Mouse (Mus musculus): ENCODE data around the gene Dennd6b. TPM values are rescaled to one million over a fixed set of nuclear protein-coding genes. Genes with fewer than 3 reads are reported as not detected.

Dennd6b gene
- total and polyA plus RNA-seq, 2 experiments from 2014 or later, result 53.3 to 89.6 TPM

GRCm38 (mm10) chr15:89181561-89182270, 14.6 kb downstream of the Dennd6b start:
- peaks cover 16% of the 10 kb centered on the region for H3K36me3 ChIP-seq (ENCODE audit: insufficient read depth)
- ATAC-seq (no peak), DNase-seq (no peak)
- peak overlapping the region; percentile 86 for H3K4me2 ChIP-seq (ENCODE audit: low read depth)
- H3K4me1 ChIP-seq (ENCODE audit: insufficient read depth), result peaks cover 30% of the 10 kb centered on the region
- 68% methylated on average over 10 of the region's 10 CpGs for WGBS
- no peak overlapping the region for H3K4me3 ChIP-seq (ENCODE audit: low read depth, low read length)
- peak; percentile 51 for TF ChIP-seq CTCF (IDR thresholded peaks at IDR 0.05; ENCODE audit: low read depth)
- no peaks in the 10 kb centered on the region for H3K9me3 ChIP-seq (ENCODE audit: low read length)
- H3K9ac ChIP-seq, result no peak overlapping the region
- H3K27me3 ChIP-seq (ENCODE audit: insufficient read depth, low read length), result no peaks in the 10 kb centered on the region
- peak overlapping the region; percentile 90; the same call in 1 of the 2 replicates for H3K27ac ChIP-seq (ENCODE audit: low read depth, low read length)

- no peaks in the 10 kb centered on the region for H3K9me3 ChIP-seq (ENCODE audit: low read length)
- DNase-seq (peak; percentile 92), ATAC-seq (peak; percentile 90)
- peaks cover 31% of the 10 kb centered on the region for H3K4me1 ChIP-seq (ENCODE audit: insufficient read depth)
- no peaks in the 10 kb centered on the region for H3K27me3 ChIP-seq (ENCODE audit: insufficient read depth, low read length)
- peaks cover 7% of the 10 kb centered on the region; the same call in 1 of the 2 replicates for H3K36me3 ChIP-seq (ENCODE audit: insufficient read depth)
- H3K4me2 ChIP-seq (ENCODE audit: low read depth), result peak within 1 kb of the TSS; percentile 86
- H3K27ac ChIP-seq (ENCODE audit: low read depth, low read length), result peak within 1 kb of the TSS; percentile 90
- peak within 1 kb of the TSS; percentile 51 for H3K4me3 ChIP-seq (ENCODE audit: low read depth, low read length)
- peak within 1 kb of the TSS; percentile 80 for H3K9ac ChIP-seq
- TF ChIP-seq CTCF (IDR thresholded peaks at IDR 0.05; ENCODE audit: low read depth), result no peak; the same call in 1 of the 2 replicates
- 2% methylated on average over 61 of the region's 72 CpGs for WGBS
These were observed 15.6 kb downstream of the Dennd6b start, which contains the start of gene Plxnb2 for GRCm38 (mm10) chr15:89180571-89181229. Plxnb2 (minus strand) TSS chr15:89180788.

DNA sequence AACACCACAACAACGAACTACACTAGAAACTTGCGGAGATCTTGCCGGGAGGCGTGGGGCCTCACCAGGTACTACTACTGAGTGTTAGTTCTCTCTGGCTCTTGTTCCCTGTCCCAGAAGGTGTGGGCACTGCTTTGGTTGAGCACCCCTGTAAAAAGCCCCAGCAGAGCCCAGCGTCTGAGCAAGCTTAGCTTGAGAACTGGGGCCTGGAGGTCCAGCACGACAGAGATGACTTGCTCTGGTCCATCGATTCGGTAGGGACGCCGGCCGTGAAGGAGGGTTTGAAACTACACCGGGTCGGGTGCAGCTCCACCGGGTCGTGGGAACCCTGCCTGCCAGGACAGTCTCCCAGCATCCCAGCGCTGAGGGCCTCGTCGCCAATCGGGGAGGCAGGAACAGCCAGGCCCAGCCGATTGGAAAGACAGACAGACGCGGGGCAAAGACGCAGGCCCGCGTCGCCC, 16.2 kb downstream of the Dennd6b start:
- peak overlapping the region; percentile 51 for H3K4me3 ChIP-seq (ENCODE audit: low read depth, low read length)
- H3K4me1 ChIP-seq (ENCODE audit: insufficient read depth), result peaks cover 31% of the 10 kb centered on the region
- H3K27me3 ChIP-seq (ENCODE audit: insufficient read depth, low read length), result no peaks in the 10 kb centered on the region
- peak overlapping the region; percentile 90 for H3K27ac ChIP-seq (ENCODE audit: low read depth, low read length)
- WGBS, result under 1% methylated on average over 26 of the region's 26 CpGs
- peak overlapping the region; percentile 80 for H3K9ac ChIP-seq
- H3K36me3 ChIP-seq (ENCODE audit: insufficient read depth), result peaks cover 4% of the 10 kb centered on the region; the same call in 1 of the 2 replicates
- peak overlapping the region; percentile 86 for H3K4me2 ChIP-seq (ENCODE audit: low read depth)
- ATAC-seq (no peak), DNase-seq (peak; percentile 54)
- H3K9me3 ChIP-seq (ENCODE audit: low read length), result no peaks in the 10 kb centered on the region
- no peak for TF ChIP-seq CTCF (IDR thresholded peaks at IDR 0.05; ENCODE audit: low read depth)

DNA sequence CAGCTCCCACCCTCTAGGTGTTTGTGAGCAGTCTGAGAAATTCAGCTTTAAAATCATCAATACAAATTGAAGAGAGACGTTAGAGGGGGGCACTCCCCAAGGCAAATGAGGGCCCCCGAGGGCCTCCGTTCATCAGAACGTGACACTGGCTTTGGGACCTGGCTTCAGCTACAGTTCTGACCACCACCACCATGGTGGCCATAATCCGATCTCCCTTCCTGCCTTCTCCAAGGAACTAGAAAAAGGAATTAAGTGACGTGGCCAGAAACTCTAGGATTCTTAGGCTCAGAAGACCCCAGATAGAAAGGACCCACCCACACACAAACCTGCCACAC, 16.7 kb downstream of the Dennd6b start:
- Histone ChIP-seq H3K9ac (peak overlapping the region; percentile 80), H3K36me3 (ENCODE audit: insufficient read depth) (peaks cover 4% of the 10 kb centered on the region; the same call in 1 of the 2 replicates), H3K4me3 (ENCODE audit: low read depth, low read length) (peak overlapping the region; percentile 51), H3K9me3 (ENCODE audit: low read length) (no peaks in the 10 kb centered on the region), H3K27ac (ENCODE audit: low read depth, low read length) (peak overlapping the region; percentile 90), H3K4me1 (ENCODE audit: insufficient read depth) (peaks cover 31% of the 10 kb centered on the region), H3K4me2 (ENCODE audit: low read depth) (peak overlapping the region; percentile 86), H3K27me3 (ENCODE audit: insufficient read depth, low read length) (no peaks in the 10 kb centered on the region)
- WGBS, result 2% methylated on average over 6 of the region's 6 CpGs
- TF ChIP-seq CTCF (IDR thresholded peaks at IDR 0.05; ENCODE audit: low read depth), result no peak
- ATAC-seq, result no peak
- no peak for DNase-seq

- Histone ChIP-seq H3K9me3 (ENCODE audit: low read length) (no peaks in the 10 kb centered on the region), H3K36me3 (ENCODE audit: insufficient read depth) (peaks cover 4% of the 10 kb centered on the region; the same call in 1 of the 2 replicates), H3K27me3 (ENCODE audit: insufficient read depth, low read length) (no peaks in the 10 kb centered on the region), H3K4me2 (ENCODE audit: low read depth) (peak overlapping the region; percentile 86), H3K4me3 (ENCODE audit: low read depth, low read length) (peak overlapping the region; percentile 51), H3K4me1 (ENCODE audit: insufficient read depth) (peaks cover 35% of the 10 kb centered on the region), H3K27ac (ENCODE audit: low read depth, low read length) (peak overlapping the region; percentile 90), H3K9ac (peak overlapping the region; percentile 80)
- no peak for TF ChIP-seq CTCF (IDR thresholded peaks at IDR 0.05; ENCODE audit: low read depth)
- DNase-seq (no peak), ATAC-seq (no peak)
- WGBS, result 5% methylated on average over 16 of the region's 16 CpGs
These were observed 17.2 kb downstream of the Dennd6b start for GRCm38 (mm10) chr15:89178954-89179629.

DNA sequence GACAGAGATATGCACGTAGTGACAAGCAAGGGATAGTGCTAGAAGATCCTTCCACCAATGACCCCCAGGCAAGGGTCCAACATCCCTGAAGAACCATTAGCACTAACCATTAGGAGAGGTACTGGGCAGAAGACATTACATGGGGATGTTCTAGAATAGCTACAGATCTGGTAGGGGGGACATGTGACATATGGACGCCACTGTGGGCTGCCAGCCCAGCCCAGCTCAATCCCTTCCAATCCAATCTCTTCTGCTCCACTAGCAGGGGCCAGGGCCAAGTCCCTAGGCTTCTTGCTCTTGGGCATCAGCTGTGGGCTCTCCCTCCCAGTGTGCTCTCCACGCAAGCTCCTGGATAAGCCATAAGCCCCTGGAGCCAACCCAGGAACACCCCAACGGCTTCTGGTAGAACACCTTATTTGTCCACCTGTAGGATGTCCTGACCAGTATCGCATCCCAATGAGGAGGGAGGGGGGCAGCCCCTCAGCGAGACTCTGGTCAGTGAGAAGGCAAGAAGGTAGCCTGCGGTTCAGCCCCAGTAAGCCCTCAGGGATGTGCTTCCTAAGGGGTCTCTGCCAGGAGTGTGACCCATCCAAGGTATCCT, 17.9 kb downstream of the Dennd6b start:
- H3K9me3 ChIP-seq (ENCODE audit: low read length), result no peaks in the 10 kb centered on the region
- peaks cover 41% of the 10 kb centered on the region for H3K4me1 ChIP-seq (ENCODE audit: insufficient read depth)
- 54% methylated on average over 7 of the region's 7 CpGs for WGBS
- H3K4me3 ChIP-seq (ENCODE audit: low read depth, low read length), result peak overlapping the region; percentile 51
- 0 out of 2 replicates have a peak overlapping the region, but pooled peaks have one; percentile 80 for H3K9ac ChIP-seq
- peak overlapping the region; percentile 35 for H3K27ac ChIP-seq (ENCODE audit: low read depth, low read length)
- peak overlapping the region; percentile 86 for H3K4me2 ChIP-seq (ENCODE audit: low read depth)
- TF ChIP-seq CTCF (IDR thresholded peaks at IDR 0.05; ENCODE audit: low read depth), result no peak
- no peak for ATAC-seq
- H3K36me3 ChIP-seq (ENCODE audit: insufficient read depth), result peaks cover 3% of the 10 kb centered on the region; the same call in 1 of the 2 replicates
- H3K27me3 ChIP-seq (ENCODE audit: insufficient read depth, low read length), result no peaks in the 10 kb centered on the region
- DNase-seq, result no peak

Data from forebrain, postnatal 0 days (tissue).